Mouse (Mus musculus): ENCODE data around the gene 4933417A18Rik.
"Not testable (repeated sequence)": the region's sequence is repeated elsewhere in the genome, so short reads cannot be mapped to it uniquely, and the experiment has no call there.

GRCm38 (mm10) chr13:34983479-34983878 is 59.3 kb downstream of the 4933417A18Rik start:
- TF ChIP-seq CTCF, POLR2A (IDR thresholded peaks at IDR 0.05; ENCODE audit: extremely low read depth, insufficient read depth, low read length): not testable (repeated sequence)

Data from cortical plate, adult 2 months (tissue).